Comparison of ENCODE assay signal across 12 mouse cellular contexts in genomic region chr2:38353008-38353379, GRCm38 (mm10). TPM values are rescaled to one million over a fixed set of nuclear protein-coding genes. Genes with fewer than 3 reads are reported as not detected.
DNase-seq lines count a peak whose midpoint lies in the region; ATAC-seq and TF ChIP-seq lines count a peak whose summit lies in the region.
"Had no signal": no experiment of that assay in that cellular context is flagged by ENCODE, and none has a peak within 500 bp of the region (broad histone marks: within the 10 kb centered on the region; RNA-seq: fewer than 3 reads in every experiment).

No protein-coding gene starts in this region.

- TF ChIP-seq CTCF in liver, adult 2 months (IDR thresholded peaks at IDR 0.05; ENCODE audit: low read depth, low read length): no peak
- TF ChIP-seq CTCF in midbrain, postnatal 0 days (IDR thresholded peaks at IDR 0.05): no peak

- no peak for ATAC-seq in forebrain, embryonic 16.5 days
- no peak for ATAC-seq in limb, embryonic 14.5 days (ENCODE audit: low FRiP score, low read depth)
- ATAC-seq in midbrain, postnatal 0 days (ENCODE audit: low FRiP score): no peak

- WGBS in liver, adult 2 months: 13% methylated on average over 10 of the region's 10 CpGs
- 2% methylated on average over 10 of the region's 10 CpGs for WGBS in forebrain, embryonic 16.5 days
- WGBS in limb, embryonic 14.5 days: 17% methylated on average over 10 of the region's 10 CpGs
- WGBS in midbrain, postnatal 0 days: 10% methylated on average over 10 of the region's 10 CpGs

- no peak for TF ChIP-seq POLR2A in liver, adult 2 months (IDR thresholded peaks at IDR 0.05; ENCODE audit: extremely low read depth, insufficient read depth, low read length)
- 0 out of 2 replicates have a peak, but pooled peaks have one; percentile 5 for TF ChIP-seq POLR2A in limb, embryonic 14.5 days (IDR thresholded peaks at IDR 0.05; ENCODE audit: borderline replicate concordance, extremely low read depth, insufficient read depth, insufficient read length)

- H3K79me2 ChIP-seq in liver, adult 2 months (ENCODE audit: control insufficient read depth, insufficient read depth, low read length): no peaks in the 10 kb centered on the region

- 0 out of 2 replicates have a peak overlapping the region, but pooled peaks have one; percentile 2 for H3K9ac ChIP-seq in liver, adult 2 months (ENCODE audit: low read depth, low read length)
- H3K9ac ChIP-seq in forebrain, embryonic 16.5 days (replicated peaks; ENCODE audit: low read depth, low read length): peak overlapping the region; percentile 90
- H3K9ac ChIP-seq in limb, embryonic 14.5 days (ENCODE audit: low read depth, low read length, severe bottlenecking): peak overlapping the region; percentile 77
- H3K9ac ChIP-seq in midbrain, postnatal 0 days (replicated peaks; ENCODE audit: low read length, poor library complexity, severe bottlenecking): peak overlapping the region; percentile 70
- H3K9ac ChIP-seq: liver, embryonic 14.5 days had no signal

- no peak overlapping the region for H3K27ac ChIP-seq in liver, adult 2 months (replicated peaks; ENCODE audit: insufficient read depth, low read depth, low read length)
- H3K27ac ChIP-seq in forebrain, embryonic 16.5 days (ENCODE audit: low read length): peak overlapping the region; percentile 24; the same call in 1 of the 2 replicates
- H3K27ac ChIP-seq in limb, embryonic 14.5 days (replicated peaks; ENCODE audit: low read depth, low read length): no peak overlapping the region
- peak overlapping the region; percentile 79 for H3K27ac ChIP-seq in midbrain, postnatal 0 days (ENCODE audit: low read depth, low read length)
- H3K27ac ChIP-seq: liver, embryonic 14.5 days had no signal

- H3K4me1 ChIP-seq in liver, adult 2 months (ENCODE audit: control insufficient read depth, insufficient read depth, low read length): peaks cover 4% of the 10 kb centered on the region
- peaks cover 66% of the 10 kb centered on the region for H3K4me1 ChIP-seq in forebrain, embryonic 16.5 days (replicated peaks; ENCODE audit: control insufficient read depth, insufficient read depth, low read length)
- peaks cover 22% of the 10 kb centered on the region for H3K4me1 ChIP-seq in limb, embryonic 14.5 days (ENCODE audit: control insufficient read depth, insufficient read depth, low read length)
- peaks cover 7% of the 10 kb centered on the region for H3K4me1 ChIP-seq in midbrain, postnatal 0 days (ENCODE audit: insufficient read depth, low read length)

- no peaks in the 10 kb centered on the region for H3K36me3 ChIP-seq in liver, adult 2 months (ENCODE audit: control insufficient read depth, insufficient read depth, low read length)
- no peaks in the 10 kb centered on the region for H3K36me3 ChIP-seq in forebrain, embryonic 16.5 days (ENCODE audit: control insufficient read depth, insufficient read depth)
- no peaks in the 10 kb centered on the region for H3K36me3 ChIP-seq in limb, embryonic 14.5 days (ENCODE audit: control insufficient read depth, insufficient read depth, low read length)
- no peaks in the 10 kb centered on the region for H3K36me3 ChIP-seq in midbrain, postnatal 0 days (ENCODE audit: insufficient read depth, low read length)

- no peaks in the 10 kb centered on the region for H3K9me3 ChIP-seq in forebrain, embryonic 16.5 days (ENCODE audit: control insufficient read depth, low read length)
- no peaks in the 10 kb centered on the region for H3K9me3 ChIP-seq in limb, embryonic 14.5 days (ENCODE audit: control insufficient read depth, low read length)
- H3K9me3 ChIP-seq in midbrain, postnatal 0 days (ENCODE audit: low read length): no peaks in the 10 kb centered on the region

- peak overlapping the region; percentile 94 for H3K4me2 ChIP-seq in forebrain, embryonic 16.5 days (ENCODE audit: low read length)
- peak overlapping the region; percentile 93 for H3K4me2 ChIP-seq in limb, embryonic 14.5 days (replicated peaks; ENCODE audit: low read depth, low read length, severe bottlenecking)
- peak overlapping the region; percentile 72 for H3K4me2 ChIP-seq in midbrain, postnatal 0 days (ENCODE audit: low read depth, low read length, poor library complexity, severe bottlenecking)

- no peak for DNase-seq in liver, adult 2 months (ENCODE audit: extremely low read depth, low read depth, low spot score)
- DNase-seq in liver (no peak), MN1 (ENCODE audit: low spot score) (no peak)
- no peak for DNase-seq in limb, embryonic 14.5 days (ENCODE audit: low spot score)
- DNase-seq in midbrain, postnatal 0 days (ENCODE audit: low spot score): no peak
- no peak for DNase-seq in lung, postnatal 36 days
- no peak for DNase-seq in cerebellum, adult 11 months
- DNase-seq: adrenal gland, postnatal 36 days; cerebellum, adult 8-10 months had no signal

- peak overlapping the region; percentile 19 for H3K4me3 ChIP-seq in liver, adult 2 months (ENCODE audit: insufficient read depth, low read depth, low read length)
- peak overlapping the region; percentile 69 for H3K4me3 ChIP-seq in forebrain, embryonic 16.5 days (replicated peaks; ENCODE audit: low read length)
- H3K4me3 ChIP-seq in limb, embryonic 14.5 days (replicated peaks; ENCODE audit: low read length): peak overlapping the region; percentile 74
- peak overlapping the region; percentile 55 for H3K4me3 ChIP-seq in midbrain, postnatal 0 days (ENCODE audit: low read depth, low read length)

- peaks cover 46% of the 10 kb centered on the region for H3K27me3 ChIP-seq in liver, adult 2 months (ENCODE audit: control insufficient read depth, insufficient read depth, low read length)
- H3K27me3 ChIP-seq in forebrain, embryonic 16.5 days (replicated peaks; ENCODE audit: control insufficient read depth, insufficient read depth, low read length): no peaks in the 10 kb centered on the region; the same call in 1 of the 2 replicates
- H3K27me3 ChIP-seq in limb, embryonic 14.5 days (ENCODE audit: control insufficient read depth, insufficient read depth, low read length): peaks cover 74% of the 10 kb centered on the region
- peaks cover 65% of the 10 kb centered on the region for H3K27me3 ChIP-seq in midbrain, postnatal 0 days (ENCODE audit: insufficient read depth, low read length)

RNA-seq across cellular contexts. Expression of gene Lhx2, which starts 13.9 kb away (rescaled TPM):
- 1.3 and 3.6 TPM in 2 replicates for total RNA-seq in liver, adult 2 months (2014; rRNA removed)
- 4.6 and 5.4 TPM in 2 replicates for polyA plus RNA-seq in liver, adult 2 months (2012; rRNA removed)
- 69.7 and 90.4 TPM in 2 replicates for polyA plus RNA-seq in forebrain, embryonic 16.5 days (2015; fragmentation: Nextera tagmentation; extraction: Ambion mirVana)
- polyA plus RNA-seq in limb, embryonic 14.5 days (2012; rRNA removed): 27.5 and 37.0 TPM in 2 replicates
- polyA plus RNA-seq in limb, embryonic 14.5 days (2014; fragmentation: Nextera tagmentation; extraction: Ambion mirVana): 8.7 and 11.4 TPM in 2 replicates
- 77.5 and 90.1 TPM in 2 replicates for total RNA-seq in midbrain, postnatal 0 days (2014; rRNA removed)
- 22.1 and 23.8 TPM in 2 replicates for polyA plus RNA-seq in midbrain, postnatal 0 days (2015; fragmentation: Nextera tagmentation; extraction: Ambion mirVana)
- total RNA-seq: adrenal gland, postnatal 36 days had no signal
- polyA plus RNA-seq: large intestine, adult 2 months had no signal

Comparison
In these comparisons a context has a peak if more than half of its experiments do, and no peak if none do; other contexts are left out.
1. H3K27ac ChIP-seq: peak in forebrain, embryonic 16.5 days (single experiment) and midbrain, postnatal 0 days (single experiment); none in liver, adult 2 months (single experiment) and limb, embryonic 14.5 days (single experiment).
2. H3K4me3 ChIP-seq: peak in every context shown above with its lines; median percentile 74 in limb, embryonic 14.5 days; 69 in forebrain, embryonic 16.5 days; 55 in midbrain, postnatal 0 days; 19 in liver, adult 2 months.
3. H3K9ac ChIP-seq: peak in every context shown above with its lines; median percentile 90 in forebrain, embryonic 16.5 days; 77 in limb, embryonic 14.5 days; 70 in midbrain, postnatal 0 days; 2 in liver, adult 2 months.
4. Peak in every context shown above with its lines, with median percentiles within 50 percentile points of each other: H3K4me2 ChIP-seq.